Mouse (Mus musculus): Measurements from ENCODE around the gene 1810062G17Rik. TPM values are rescaled to one million over a fixed set of nuclear protein-coding genes. Genes with fewer than 3 reads are reported as not detected.

Gene 1810062G17Rik
- total RNA-seq (2023) = under 1 TPM in 1 of 2 experiments, not detected in 1; 0.53 TPM

GRCm38 (mm10) chr3:36475532-36476087 is at the start of gene 1810062G17Rik, which contains the start of gene Anxa5:
Gene 1810062G17Rik, plus strand, starts transcription at chr3:36475937.
Gene Anxa5, minus strand, starts transcription at chr3:36475894.

GRCm38 (mm10) chr3:36521073-36522060 is 45.6 kb downstream of the 1810062G17Rik start, which contains the start of gene Gm11549:
Gene Gm11549, minus strand, starts transcription at chr3:36521813.

Other genes starting within 250 kb of the 1810062G17Rik start
- 100 to 1,000 TPM; 121 to 159 TPM for gene Anxa5, start within 50 bp of the 1810062G17Rik start, total RNA-seq (2023)
- gene Gm11549, start 45.9 kb downstream of the 1810062G17Rik start, total RNA-seq (2023) = not detected
- 10 to 100 TPM; 13.0 to 16.5 TPM for gene Exosc9, start 76.7 kb downstream of the 1810062G17Rik start, total RNA-seq (2023)
- 10 to 100 TPM; 80.2 to 83.8 TPM for gene Ccna2, start 96.2 kb downstream of the 1810062G17Rik start, total RNA-seq (2023)
- gene Bbs7, start 137.5 kb downstream of the 1810062G17Rik start, total RNA-seq (2023) = under 1 TPM; 0.51 to 0.71 TPM
- not detected for gene Trpc3, start 214.2 kb downstream of the 1810062G17Rik start, total RNA-seq (2023)

Measured in neutrophil, adult 59 days (primary cell).